Mouse (Mus musculus) skeletal muscle tissue, adult 2 months (tissue): ENCODE data around the gene Nalcn.

Experiments used
- DNase-seq: peaks from one replicate; pipeline ENCODE4 v3.0.0-alpha.2; 2012; ENCODE audit warnings: low read depth, low spot score

Nalcn gene

GRCm38 (mm10) chr14:123512923-123513322 lies 114.0 kb downstream of the Nalcn start:
- DNase-seq = no peak

- no peak for DNase-seq
Measured at GRCm38 (mm10) chr14:123495544-123495943, 131.4 kb downstream of the Nalcn start.

- DNase-seq = no peak
Measured at GRCm38 (mm10) chr14:123488575-123489207, 138.3 kb downstream of the Nalcn start.

GRCm38 (mm10) chr14:123462026-123462425 lies 164.9 kb downstream of the Nalcn start:
- DNase-seq = no peak

GRCm38 (mm10) chr14:123446031-123446430 lies 180.9 kb downstream of the Nalcn start:
- DNase-seq = no peak

GRCm38 (mm10) chr14:123435542-123435941 lies 191.4 kb downstream of the Nalcn start:
- no peak for DNase-seq

- no peak for DNase-seq
Measured at GRCm38 (mm10) chr14:123376167-123376855, 250.6 kb downstream of the Nalcn start.

- no peak for DNase-seq
Measured at GRCm38 (mm10) chr14:123371522-123371921, 255.4 kb downstream of the Nalcn start.

- no peak for DNase-seq
Measured at GRCm38 (mm10) chr14:123359691-123360090, 267.3 kb downstream of the Nalcn start.

GRCm38 (mm10) chr14:123352973-123353372 lies 274.0 kb downstream of the Nalcn start:
- no peak for DNase-seq

GRCm38 (mm10) chr14:123331841-123332240 lies 295.1 kb downstream of the Nalcn start:
- DNase-seq = no peak

GRCm38 (mm10) chr14:123314369-123314768 lies 312.6 kb downstream of the Nalcn start:
- DNase-seq = no peak

GRCm38 (mm10) chr14:123312371-123312770 lies 314.6 kb downstream of the Nalcn start:
- peak; percentile 16 for DNase-seq

- DNase-seq = peak; percentile 7
Measured at GRCm38 (mm10) chr14:123296068-123296467, 330.9 kb downstream of the Nalcn start.

GRCm38 (mm10) chr14:123291118-123292007 lies 335.6 kb downstream of the Nalcn start:
- DNase-seq = no peak

- no peak for DNase-seq
Measured at GRCm38 (mm10) chr14:123282165-123282564, 344.8 kb downstream of the Nalcn start.

GRCm38 (mm10) chr14:123272121-123272520 lies 354.8 kb downstream of the Nalcn start:
- no peak for DNase-seq

- DNase-seq = no peak
Measured at GRCm38 (mm10) chr14:123240738-123241137, 386.2 kb downstream of the Nalcn start.

- DNase-seq = no peak
Measured at GRCm38 (mm10) chr14:123239945-123240344, 387.0 kb downstream of the Nalcn start.

- no peak for DNase-seq
Measured at GRCm38 (mm10) chr14:123237002-123237401, 389.9 kb downstream of the Nalcn start.

- no peak for DNase-seq
Measured at GRCm38 (mm10) chr14:123232630-123233206, 394.2 kb downstream of the Nalcn start.
